Mouse (Mus musculus) mouse trophoblast stem cell (cell line): ENCODE measurements around the gene Maip1.

Experiments
- in situ Hi-C, 2 experiments: fragments of 300-500 bp; cut with MseI, MboI; formaldehyde crosslinking; loops; 2 replicates in 1 of 2; 3 replicates in 1 of 2; pipeline ENCODE4 v1.15.1; 2025

Maip1 gene

DNA sequence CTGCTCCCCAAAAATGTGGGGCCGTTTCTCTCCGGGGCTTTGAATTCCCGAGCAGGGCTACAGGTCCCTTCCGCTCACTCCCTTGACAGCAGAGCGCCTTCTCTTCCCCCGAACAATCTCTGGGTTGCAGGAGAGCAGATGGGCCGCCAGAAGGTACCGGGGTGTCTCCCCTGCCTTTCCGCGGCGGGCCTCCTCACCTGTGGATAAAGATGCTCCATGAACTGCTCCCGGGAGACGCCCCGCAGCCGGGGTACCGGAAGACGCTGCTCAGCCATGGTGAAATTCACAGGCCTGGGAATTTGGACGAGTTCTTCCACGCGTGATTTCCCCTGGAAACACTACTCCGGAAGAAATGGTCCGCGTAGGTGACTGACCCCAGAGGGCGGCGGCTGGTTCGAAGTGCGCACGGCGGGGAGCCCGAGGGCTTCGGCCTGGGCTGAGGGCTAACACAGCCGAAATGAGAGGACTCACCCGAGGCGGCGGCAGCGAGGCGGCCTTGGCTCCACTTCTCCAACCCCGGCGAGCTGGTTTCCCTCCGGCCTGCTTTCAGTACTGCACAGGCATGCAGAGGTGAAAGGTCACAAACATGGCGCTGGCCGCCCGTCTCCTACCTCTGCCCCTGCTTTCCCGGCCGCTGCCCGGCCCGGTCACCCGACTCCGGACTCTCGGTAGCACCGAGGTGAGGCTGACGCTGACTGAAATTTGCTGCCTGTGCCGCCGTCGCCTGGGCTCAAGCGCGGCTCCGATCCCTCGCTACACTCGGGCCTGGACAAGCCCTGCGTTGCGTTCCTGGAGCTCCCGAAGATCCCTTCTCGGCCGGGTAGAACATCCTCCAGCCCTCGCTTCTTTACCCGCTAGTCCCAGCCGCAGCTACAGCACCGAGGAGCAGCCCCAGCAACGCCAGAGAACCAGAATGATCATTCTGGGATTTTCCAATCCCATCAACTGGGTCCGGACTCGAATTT, at the start of gene Maip1, which contains the start of gene Tyw5:
Maip1 (plus strand) TSS at position 142 of the 965 bp plus-strand sequence.
Tyw5 (minus strand) TSS at position 915 of the 965 bp plus-strand sequence.
- in situ Hi-C loops = loop anchor here in 1 of 2 experiments (25.0 kb wide), 1 partner anchor 881 kb away; the partner anchor contains the start of gene Aox2

DNA sequence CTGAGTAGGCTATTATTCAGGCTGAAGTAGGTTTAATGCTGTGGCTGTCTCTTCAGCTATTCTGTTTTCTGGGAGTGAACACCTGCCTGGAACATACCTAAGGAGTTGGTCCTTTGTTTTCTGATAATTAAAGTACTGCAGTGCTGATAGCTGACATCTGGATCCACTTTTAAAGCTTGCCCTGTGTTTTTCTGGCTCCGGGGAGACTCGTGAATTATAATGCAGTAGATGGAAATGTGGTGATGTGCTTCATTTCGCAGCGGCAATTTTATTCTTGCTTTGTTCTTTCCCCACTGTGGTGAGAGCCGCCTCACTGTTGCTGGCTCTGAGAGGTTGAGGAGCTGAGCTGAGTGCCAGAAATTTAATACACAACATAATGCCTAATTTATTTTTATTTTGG, 47.6 kb upstream of the Maip1 start:
- in situ Hi-C loops = no loop called here

DNA sequence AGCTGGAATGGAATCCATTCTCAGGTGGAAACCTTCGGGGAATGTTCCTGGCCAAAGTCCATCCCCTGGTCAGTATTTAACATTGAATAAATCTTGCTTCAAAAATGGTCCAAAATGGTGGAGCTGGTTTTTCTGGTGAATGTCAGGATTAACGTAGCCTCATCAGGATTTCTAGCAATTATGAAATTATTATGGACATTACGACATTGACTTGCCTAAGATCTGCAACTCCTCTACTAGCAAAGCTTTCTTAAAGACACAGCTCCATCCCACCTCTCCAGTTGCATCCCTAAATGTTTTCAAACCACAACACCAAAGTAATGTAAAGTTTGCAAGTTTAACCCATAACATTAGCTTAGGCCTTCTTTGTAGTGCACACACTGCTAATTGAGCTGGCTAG, 38.7 kb upstream of the Maip1 start:
- in situ Hi-C loops = no loop called here

DNA sequence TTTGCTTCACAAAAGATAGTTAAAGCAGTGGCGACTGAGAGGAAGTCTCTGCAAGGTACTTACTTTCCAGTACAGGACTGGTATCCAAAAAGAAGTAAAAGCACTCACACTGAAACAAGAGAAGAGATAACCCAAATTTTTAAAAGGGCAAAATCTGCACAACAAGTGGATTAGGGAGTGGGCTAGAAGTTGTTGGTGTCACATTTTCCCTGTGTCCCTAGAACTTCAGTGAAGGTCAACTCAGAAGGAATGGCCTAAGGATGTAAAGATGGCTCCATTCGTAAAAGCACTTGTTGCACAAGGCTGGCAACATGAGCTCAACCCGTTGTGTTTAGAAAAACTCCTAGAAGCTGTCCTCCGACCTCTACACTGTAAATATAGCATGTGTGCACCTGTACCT, 37.0 kb upstream of the Maip1 start:
- in situ Hi-C loops = no loop called here

DNA sequence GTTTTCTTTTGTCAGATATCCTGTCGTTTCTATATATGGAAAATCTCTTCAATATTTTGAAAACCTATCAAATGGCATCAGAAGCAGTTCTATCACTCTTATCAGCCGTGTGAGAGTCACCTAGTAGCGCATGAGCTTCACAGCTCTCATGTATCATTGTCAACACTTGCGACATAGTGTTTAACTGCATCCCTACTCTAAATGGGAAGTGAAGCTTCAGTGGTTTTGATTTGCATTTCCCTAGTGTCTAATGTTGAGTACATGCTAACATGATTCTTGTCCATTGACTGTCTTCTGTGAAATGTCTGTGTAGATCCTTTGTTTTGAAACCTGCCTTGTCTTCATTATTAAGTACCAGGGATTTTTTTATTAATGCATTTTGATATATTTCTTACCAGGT, 35.7 kb upstream of the Maip1 start:
- in situ Hi-C loops = no loop called here

DNA sequence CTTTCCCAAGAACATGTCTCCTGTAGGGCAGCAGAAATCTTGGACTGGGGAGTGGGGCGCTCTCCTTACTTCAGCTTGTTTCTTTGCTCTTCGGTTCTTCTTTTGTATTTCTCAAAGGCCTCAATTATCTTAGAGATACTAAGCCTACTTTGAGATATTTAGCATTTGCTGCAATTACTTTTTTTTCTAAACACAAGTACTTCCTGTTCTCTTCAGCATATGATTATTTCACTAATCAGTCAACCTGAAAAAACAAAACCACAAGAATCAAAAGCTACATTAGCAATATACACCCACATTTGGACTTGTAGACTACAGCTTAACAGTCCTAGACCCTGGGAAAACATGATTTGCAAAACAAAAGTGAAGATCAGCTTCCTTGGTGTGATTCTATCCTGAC, 30.9 kb upstream of the Maip1 start:
- in situ Hi-C loops = no loop called here

DNA sequence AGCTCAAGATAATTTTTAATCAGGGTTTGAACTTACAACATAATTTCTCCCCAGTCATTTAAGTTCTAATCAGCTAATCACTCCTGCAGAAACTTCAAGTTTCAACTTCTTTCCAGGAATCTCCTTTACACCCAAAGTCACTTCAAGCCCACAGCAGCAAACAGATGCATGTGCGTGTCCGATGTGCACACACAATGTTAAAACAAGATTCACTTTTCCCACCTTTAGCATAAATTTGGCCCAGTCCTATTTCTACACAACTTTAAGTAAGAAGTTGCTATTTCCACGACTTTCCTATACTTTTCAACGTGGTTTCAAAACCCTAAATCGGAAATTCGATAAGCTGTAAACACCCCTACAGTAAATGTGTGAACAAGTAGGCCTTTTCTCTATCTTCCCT, 29.3 kb upstream of the Maip1 start:
- in situ Hi-C loops = no loop called here

DNA sequence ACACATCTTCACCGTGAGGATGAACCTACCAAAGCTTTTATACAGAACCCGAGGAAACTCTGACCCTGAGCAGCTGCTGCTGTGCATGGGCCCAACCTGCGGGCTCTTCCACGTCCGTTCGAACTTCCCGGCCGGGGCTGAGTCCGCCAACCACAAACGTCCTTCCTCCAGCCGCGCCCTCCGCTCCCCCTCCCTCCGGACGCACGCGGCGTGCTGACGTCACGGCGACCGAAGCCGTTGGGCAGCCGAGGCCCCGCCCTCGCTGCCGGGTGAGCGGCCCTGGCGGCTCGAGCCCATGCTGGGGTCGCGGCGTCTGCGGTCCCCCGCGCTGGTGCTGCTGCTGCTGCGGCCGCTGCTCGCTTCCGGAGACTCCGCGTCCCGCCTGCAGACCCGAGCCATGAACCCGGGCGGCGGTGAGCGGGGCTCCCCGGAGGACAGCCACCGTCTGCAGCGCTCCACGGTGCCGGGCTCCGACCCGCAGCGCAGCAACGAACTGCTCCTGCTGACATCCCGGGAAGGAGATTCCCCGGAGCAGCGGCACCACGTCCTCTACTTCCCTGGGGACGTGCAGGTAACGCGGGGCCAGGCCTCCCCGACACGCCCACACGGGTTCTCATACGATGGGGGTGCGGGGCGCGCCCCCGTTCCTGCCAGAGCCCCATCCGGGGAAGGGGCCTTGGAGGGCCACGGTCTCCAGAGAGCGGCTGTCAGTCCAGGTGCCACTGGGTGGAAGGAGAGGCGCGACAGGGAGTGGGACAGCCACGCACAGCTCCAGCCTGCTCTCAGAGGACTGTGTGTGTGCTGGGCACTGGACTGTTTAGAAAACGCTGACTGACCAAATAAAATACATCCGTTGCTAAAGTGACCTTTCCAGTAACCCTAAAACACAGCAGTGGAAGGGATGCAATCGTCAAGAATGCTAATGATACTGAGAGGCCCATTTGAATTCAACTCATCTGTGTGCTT, 28.5 kb upstream of the Maip1 start, which contains the start of gene 1700066M21Rik:
1700066M21Rik (plus strand) TSS at position 245 of the 966 bp plus-strand sequence.
- in situ Hi-C loops = no loop called here

DNA sequence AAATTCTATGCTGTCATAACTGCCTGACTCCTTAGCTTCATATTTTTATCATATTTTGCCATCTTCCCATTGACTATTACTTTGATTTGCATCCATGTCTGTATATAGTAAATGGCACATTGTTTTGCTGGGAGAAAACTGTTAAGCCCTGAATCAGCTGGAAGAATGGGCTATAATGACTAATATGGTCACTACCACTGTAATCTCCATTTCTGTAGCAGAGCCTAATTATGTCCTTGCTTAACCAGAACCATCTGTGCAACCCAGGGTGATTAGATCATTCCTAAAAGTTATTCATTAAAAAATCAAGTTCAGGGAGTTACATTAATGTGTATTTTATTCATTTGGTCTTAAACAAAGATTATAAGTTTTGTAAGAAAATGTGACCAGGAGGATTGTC, 19.6 kb upstream of the Maip1 start:
- in situ Hi-C loops = no loop called here

DNA sequence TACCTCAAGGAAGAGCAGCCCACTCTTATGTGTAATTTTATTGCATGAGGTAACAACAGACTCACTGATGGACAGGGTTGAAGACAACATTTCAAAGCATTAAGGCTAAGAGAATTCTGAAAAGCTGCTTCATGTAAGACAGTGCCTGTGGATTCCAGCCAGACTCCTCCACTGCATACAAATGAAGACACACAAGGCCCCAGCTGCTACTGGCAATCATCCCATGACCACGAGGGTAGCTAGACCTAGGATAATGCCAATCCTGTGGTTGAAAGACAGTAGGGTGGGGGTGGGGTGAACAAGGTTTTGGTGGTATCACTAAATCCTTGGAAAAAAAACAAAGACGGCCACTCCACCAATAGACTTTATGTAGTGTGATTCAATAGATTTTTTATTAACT, 18.3 kb upstream of the Maip1 start:
- in situ Hi-C loops = no loop called here

DNA sequence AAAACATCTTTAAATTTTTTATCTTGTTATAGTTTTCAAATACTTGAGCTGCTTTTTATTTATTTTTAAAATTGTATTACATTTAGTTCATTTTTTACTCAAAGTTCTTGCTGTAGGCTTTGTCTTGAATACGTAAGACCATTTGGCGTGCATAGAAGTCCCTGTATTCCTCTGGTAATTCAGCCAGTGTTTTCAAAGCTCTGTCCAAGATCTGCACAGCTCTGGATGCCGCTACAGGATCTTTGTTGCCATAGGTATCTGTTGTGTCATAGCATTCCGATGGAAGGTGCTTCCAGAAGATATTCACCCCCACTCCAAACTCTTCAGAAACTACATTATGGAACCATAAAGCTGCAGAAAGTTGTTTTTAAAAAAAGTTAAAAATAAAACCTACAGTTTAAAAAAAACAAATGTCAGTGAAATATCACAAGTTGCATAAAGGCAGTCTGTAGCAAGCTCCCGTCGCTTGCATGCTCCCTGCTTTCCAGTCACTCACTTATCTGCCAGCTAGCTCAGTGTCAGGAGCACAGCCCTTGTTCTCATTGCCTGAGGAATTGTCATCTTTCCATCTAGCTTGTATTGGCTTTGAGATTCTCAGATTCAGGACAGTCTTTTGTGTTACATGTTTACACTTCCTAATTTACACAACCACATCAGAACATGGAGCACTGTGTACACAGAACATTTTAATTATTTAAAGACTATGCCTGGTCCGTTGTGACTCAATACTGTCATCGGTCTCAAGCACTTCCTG, 17.5 kb upstream of the Maip1 start:
- in situ Hi-C loops = no loop called here

DNA sequence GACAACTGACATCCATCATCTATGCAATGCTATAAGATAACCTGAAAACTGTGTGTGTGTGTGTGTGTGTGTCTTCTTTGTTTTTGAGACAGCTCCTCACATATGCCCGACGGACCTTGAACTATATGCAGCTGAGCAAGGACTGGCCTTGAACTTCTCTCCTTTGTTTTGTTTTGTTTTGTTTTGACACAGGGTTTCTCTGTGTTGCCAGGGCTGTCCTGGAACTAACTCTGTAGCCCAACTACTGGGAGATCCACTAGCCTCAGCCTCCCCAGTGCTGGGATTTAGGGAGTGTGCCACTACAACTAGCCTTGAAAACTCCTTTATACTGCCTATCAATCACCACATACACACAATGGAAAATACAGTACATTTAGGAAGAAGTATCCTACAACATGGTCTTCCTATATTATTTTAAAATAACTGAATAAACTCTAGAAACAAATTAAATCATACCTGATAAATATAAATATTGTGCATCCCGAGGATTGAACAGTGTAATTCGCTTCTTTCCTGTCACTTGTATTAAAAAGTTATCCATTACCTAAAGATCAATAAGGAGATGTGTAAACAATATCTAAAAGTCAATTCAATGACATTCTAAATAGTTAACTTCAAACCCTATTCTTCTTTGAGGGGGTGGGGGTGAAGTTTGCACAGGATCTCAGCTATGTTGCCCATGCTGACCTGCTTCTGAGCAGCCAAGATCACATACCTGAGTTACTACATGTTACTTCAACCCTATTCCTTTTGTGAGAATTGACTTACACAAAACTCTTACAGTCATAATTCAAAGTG, 14.9 kb upstream of the Maip1 start:
- in situ Hi-C loops = no loop called here

DNA sequence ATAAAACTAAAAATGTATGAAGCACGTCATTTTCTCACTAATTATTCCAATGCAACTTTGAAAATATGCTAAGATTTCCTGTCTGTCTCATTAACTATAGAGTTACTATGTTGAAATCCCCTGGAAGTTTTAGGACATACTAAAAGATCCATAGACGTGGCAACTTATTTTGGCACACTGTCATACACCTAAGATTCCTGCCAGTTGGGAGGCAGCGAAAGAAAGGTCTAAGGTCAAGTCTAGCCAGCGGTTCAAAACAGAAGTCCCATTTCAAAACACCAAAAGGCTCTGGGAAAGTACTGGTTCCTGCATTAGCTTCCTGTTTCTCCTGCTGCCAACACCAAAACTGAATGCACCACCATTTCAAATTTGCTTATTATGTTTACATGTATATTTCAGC, 13.7 kb upstream of the Maip1 start:
- in situ Hi-C loops = no loop called here

DNA sequence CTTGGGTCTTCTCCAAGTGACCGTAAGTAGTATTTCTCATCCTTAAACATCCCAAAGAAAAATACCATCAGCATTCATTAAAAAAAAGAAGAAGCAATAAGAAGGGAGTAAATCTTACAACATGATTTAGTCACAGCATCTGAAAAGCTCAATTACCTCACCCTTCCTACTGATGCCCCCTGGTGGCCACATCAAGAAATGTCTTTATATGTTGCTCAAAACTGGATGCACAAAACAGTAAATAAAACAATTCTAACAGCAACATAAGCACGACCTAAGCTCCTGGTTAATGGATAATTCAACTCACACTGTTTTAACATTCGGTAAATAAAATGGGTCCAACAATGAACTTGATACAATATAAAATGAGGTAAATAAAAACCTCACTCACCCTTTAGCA, 12.1 kb upstream of the Maip1 start:
- in situ Hi-C loops = no loop called here

DNA sequence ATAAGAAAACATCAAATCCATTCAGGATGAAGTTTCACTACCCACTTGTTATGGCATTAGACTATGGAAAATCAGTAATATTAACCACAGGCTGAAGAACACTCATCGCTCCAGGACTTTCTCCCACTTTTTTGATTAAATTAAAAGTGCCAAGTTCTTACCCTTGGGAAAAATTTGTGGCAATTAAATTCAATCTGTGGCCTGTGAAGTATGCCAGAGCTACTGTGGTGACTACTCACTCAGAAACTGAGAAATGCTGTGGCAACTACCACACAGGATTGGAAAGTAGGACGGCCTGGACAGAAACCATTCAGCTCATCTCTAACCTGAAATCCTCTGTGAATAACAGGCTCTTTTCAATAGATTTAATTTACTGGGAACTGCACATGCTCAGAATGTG, 5.8 kb upstream of the Maip1 start:
- in situ Hi-C loops = loop anchor here in 1 of 2 experiments (25.0 kb wide), 1 partner anchor 887 kb away; the partner anchor contains the start of gene Aox2

DNA sequence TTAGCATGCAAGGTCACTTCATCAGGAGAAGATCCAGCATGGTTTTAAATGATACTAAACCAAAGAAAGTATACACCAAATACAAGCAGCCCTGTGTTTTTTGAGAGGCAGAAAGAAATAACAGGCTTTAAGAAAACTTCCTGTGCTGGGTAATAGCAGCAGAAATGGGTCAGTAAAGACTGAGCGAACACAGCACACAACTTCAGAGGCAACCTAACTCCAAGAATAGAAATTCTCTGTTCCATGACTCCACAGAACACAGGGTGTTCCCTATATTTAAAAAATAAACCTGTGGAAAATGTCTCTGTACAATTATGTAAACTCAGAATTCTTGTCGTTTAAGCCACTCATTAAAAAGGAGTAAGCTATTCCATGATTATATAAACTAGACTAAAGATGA, 5.3 kb upstream of the Maip1 start:
- in situ Hi-C loops = loop anchor here in 1 of 2 experiments (25.0 kb wide), 1 partner anchor 886 kb away; the partner anchor contains the start of gene Aox2

DNA sequence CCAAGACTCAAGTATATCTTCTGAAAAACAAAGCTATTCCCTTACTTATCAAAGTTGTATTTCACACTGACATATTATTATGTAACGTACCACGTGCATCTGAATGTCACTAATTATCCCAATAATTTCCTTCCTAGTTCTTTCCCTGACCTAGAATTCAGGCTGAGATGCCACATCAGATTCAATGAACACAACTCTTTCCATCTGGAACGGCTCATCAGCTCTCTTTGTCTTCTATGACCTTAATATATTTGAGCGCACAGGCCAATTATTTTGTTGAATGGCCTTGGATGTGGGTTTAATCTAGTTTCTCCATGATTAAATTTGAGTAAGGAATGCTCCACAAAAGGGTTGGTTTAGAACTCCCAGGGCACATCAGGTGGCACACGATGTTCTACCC, 4.0 kb upstream of the Maip1 start:
- in situ Hi-C loops = loop anchor here in 1 of 2 experiments (25.0 kb wide), 1 partner anchor 885 kb away; the partner anchor contains the start of gene Aox2

DNA sequence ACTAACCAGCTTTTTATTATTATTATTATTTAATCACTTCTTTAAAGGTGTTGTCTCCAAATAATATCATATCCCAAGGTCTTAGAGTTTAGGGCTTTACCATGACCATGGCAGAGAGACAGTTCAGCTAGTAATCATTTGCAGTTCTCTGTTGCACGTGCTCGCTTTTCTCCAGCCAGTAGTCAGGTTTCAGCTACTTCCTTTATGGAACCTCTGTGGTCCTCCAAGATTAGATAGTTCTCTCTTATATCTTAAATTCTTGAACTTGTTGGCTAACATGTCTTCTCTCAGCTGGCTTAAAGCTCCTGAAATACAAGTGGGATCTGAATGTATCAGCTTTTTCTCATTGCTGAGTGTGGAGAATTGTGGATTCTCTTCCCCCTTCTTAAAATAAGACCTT, 2.9 kb downstream of the Maip1 start:
- in situ Hi-C loops = loop anchor here in 1 of 2 experiments (25.0 kb wide), 1 partner anchor 878 kb away; the partner anchor contains the start of gene Aox2

DNA sequence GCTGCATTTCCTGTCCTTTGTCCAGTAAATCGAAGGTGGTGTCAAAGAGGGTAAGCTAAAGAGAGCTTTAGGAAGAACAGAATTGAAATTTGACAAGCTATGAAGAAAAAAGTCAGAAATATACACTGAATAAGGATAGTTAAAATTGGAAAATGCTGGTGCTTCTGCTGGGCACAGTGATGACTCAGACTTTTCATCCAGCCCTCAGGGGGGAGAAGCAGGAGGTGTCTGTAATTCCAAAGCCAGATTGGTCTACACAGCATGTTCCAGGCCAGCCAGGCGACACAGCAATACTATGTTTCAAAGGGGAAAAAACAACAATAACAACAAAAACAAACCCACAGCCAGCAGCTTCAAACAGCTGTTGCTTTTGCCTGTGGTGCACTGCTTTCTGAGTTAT, 7.3 kb downstream of the Maip1 start:
- in situ Hi-C loops = loop anchor here in 1 of 2 experiments (25.0 kb wide), 1 partner anchor 874 kb away; the partner anchor contains the start of gene Aox2

DNA sequence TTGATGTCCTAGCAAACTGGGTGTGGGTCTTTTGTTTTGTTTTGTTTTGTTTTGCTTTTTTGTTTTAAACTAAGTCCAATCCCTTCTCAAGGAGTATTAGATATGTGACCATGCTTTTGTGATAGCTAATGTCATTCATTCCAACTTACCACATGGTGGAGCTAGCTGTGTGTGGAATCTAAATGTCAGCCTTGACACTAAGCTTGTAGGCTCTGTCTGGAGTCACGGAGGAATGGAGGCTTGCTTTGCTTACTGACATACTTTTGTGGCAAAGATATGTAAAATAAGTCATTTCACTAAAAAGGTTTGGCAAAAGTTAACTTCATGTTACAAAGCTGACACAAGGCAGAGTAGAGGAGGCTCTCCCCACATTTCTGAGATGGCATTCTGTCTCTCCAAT, 17.6 kb downstream of the Maip1 start:
- in situ Hi-C loops = loop anchor here (10.0 to 25.0 kb wide), 4 partner anchors 351 to 871 kb away; partner anchors contain the start of genes Aox2 (in 1 of the 2) and Spats2l (in 1 of the 2)
